Mouse (Mus musculus): ENCODE data around the gene Erc2. TPM values are rescaled to one million over a fixed set of nuclear protein-coding genes. Genes with fewer than 3 reads are reported as not detected.

The Erc2 gene
- polyA plus RNA-seq, 1 experiment from 2014 or later = 4.3 TPM

GRCm38 (mm10) chr14:28126842-28127241 is 504.6 kb downstream of the Erc2 start:
- Histone ChIP-seq H3K36me3 (ENCODE audit: control insufficient read depth, insufficient read depth, low read length) (no peaks in the 10 kb centered on the region), H3K27ac (replicated peaks; ENCODE audit: low read depth, low read length) (no peak overlapping the region), H3K9ac (ENCODE audit: low read depth, low read length) (no peak overlapping the region), H3K27me3 (replicated peaks; ENCODE audit: control insufficient read depth, insufficient read depth, low read length) (no peaks in the 10 kb centered on the region), H3K4me2 (ENCODE audit: low read depth, low read length) (no peak overlapping the region), H3K4me3 (ENCODE audit: low read depth, low read length) (no peak overlapping the region), H3K4me1 (ENCODE audit: control insufficient read depth, insufficient read depth, low read length) (no peaks in the 10 kb centered on the region), H3K9me3 (ENCODE audit: control insufficient read depth, low read length) (no peaks in the 10 kb centered on the region)
- DNase-seq (ENCODE audit: low spot score) = no peak
- WGBS = 84% methylated on average over 8 of the region's 8 CpGs
- ATAC-seq (ENCODE audit: low read depth) = no peak

DNA sequence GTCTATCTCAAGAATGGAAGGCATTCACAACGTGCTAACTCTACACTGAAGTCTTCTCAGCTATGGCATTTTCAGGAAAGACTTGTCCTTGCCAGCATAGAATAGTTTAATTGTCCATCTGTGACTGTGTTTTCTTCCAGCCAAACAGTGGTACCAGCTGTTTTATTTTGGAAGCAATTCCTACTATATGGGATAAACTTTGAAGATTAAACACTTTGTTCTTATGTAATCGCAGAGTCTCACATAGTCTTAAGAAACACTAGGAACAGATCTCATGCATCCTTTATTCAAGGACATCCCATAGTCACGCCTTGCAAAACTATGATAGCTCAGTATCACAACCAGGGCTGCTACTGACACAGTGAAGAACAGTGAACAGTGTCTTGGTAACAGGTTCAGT is 506.8 kb downstream of the Erc2 start:
- H3K4me2 ChIP-seq (ENCODE audit: low read depth, low read length) = no peak overlapping the region
- DNase-seq (ENCODE audit: low spot score) = no peak
- ATAC-seq (ENCODE audit: low read depth) = no peak

GRCm38 (mm10) chr14:28143998-28144397 is 521.8 kb downstream of the Erc2 start:
- H3K9me3 ChIP-seq (ENCODE audit: control insufficient read depth, low read length) = no peaks in the 10 kb centered on the region
- 94% methylated on average over 2 of the region's 2 CpGs for WGBS
- H3K27ac ChIP-seq (replicated peaks; ENCODE audit: low read depth, low read length) = no peak overlapping the region
- no peaks in the 10 kb centered on the region for H3K27me3 ChIP-seq (replicated peaks; ENCODE audit: control insufficient read depth, insufficient read depth, low read length)
- H3K4me3 ChIP-seq (ENCODE audit: low read depth, low read length) = no peak overlapping the region
- ATAC-seq (ENCODE audit: low read depth) (no peak), DNase-seq (ENCODE audit: low spot score) (no peak)
- no peak overlapping the region for H3K9ac ChIP-seq (ENCODE audit: low read depth, low read length)
- no peaks in the 10 kb centered on the region for H3K36me3 ChIP-seq (ENCODE audit: control insufficient read depth, insufficient read depth, low read length)
- no peaks in the 10 kb centered on the region for H3K4me1 ChIP-seq (ENCODE audit: control insufficient read depth, insufficient read depth, low read length)
- H3K4me2 ChIP-seq (ENCODE audit: low read depth, low read length) = no peak overlapping the region

More for the DNA sequence above, 506.8 kb downstream of the Erc2 start:
- Histone ChIP-seq H3K36me3 (ENCODE audit: control insufficient read depth, insufficient read depth, low read length) (no peaks in the 10 kb centered on the region), H3K27ac (replicated peaks; ENCODE audit: low read depth, low read length) (no peak overlapping the region), H3K9me3 (ENCODE audit: control insufficient read depth, low read length) (no peaks in the 10 kb centered on the region), H3K4me3 (ENCODE audit: low read depth, low read length) (no peak overlapping the region), H3K9ac (ENCODE audit: low read depth, low read length) (no peak overlapping the region), H3K27me3 (replicated peaks; ENCODE audit: control insufficient read depth, insufficient read depth, low read length) (no peaks in the 10 kb centered on the region), H3K4me1 (ENCODE audit: control insufficient read depth, insufficient read depth, low read length) (no peaks in the 10 kb centered on the region)
- WGBS = 80% methylated on average over 3 of the region's 3 CpGs

DNA sequence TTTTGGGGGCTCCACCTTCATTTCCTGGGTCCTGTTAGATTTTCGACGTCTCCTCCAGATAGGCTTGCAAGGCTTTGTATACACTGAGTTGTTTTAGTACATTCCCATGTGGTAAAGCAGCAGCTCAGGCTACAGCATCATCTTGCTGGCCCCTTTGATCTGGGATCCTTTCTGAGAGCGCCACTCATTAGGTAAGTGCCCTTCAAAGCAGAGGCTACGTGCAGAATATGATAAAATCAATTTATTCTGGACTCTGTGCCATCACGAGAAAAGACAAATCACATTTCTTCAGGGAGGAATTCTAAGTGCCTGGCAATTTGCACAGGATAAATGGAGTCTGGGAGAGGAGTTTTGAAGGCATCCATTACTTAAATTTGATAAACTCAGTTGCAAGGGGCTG is 525.0 kb downstream of the Erc2 start:
- no peaks in the 10 kb centered on the region for H3K9me3 ChIP-seq (ENCODE audit: control insufficient read depth, low read length)
- WGBS = 40% methylated on average over 5 of the region's 5 CpGs
- no peak overlapping the region for H3K4me2 ChIP-seq (ENCODE audit: low read depth, low read length)
- ATAC-seq (ENCODE audit: low read depth) (no peak), DNase-seq (ENCODE audit: low spot score) (no peak)
- no peaks in the 10 kb centered on the region for H3K4me1 ChIP-seq (ENCODE audit: control insufficient read depth, insufficient read depth, low read length)
- no peak overlapping the region for H3K27ac ChIP-seq (replicated peaks; ENCODE audit: low read depth, low read length)
- H3K36me3 ChIP-seq (ENCODE audit: control insufficient read depth, insufficient read depth, low read length) = no peaks in the 10 kb centered on the region
- no peak overlapping the region for H3K9ac ChIP-seq (ENCODE audit: low read depth, low read length)
- H3K4me3 ChIP-seq (ENCODE audit: low read depth, low read length) = no peak overlapping the region
- H3K27me3 ChIP-seq (replicated peaks; ENCODE audit: control insufficient read depth, insufficient read depth, low read length) = no peaks in the 10 kb centered on the region

GRCm38 (mm10) chr14:28150942-28151341 is 528.7 kb downstream of the Erc2 start:
- no peak for DNase-seq (ENCODE audit: low spot score)
- Histone ChIP-seq H3K9me3 (ENCODE audit: control insufficient read depth, low read length) (no peaks in the 10 kb centered on the region), H3K4me3 (ENCODE audit: low read depth, low read length) (no peak overlapping the region), H3K36me3 (ENCODE audit: control insufficient read depth, insufficient read depth, low read length) (no peaks in the 10 kb centered on the region), H3K27me3 (replicated peaks; ENCODE audit: control insufficient read depth, insufficient read depth, low read length) (no peaks in the 10 kb centered on the region), H3K9ac (ENCODE audit: low read depth, low read length) (no peak overlapping the region), H3K4me1 (ENCODE audit: control insufficient read depth, insufficient read depth, low read length) (no peaks in the 10 kb centered on the region), H3K27ac (replicated peaks; ENCODE audit: low read depth, low read length) (no peak overlapping the region), H3K4me2 (ENCODE audit: low read depth, low read length) (no peak overlapping the region)
- 78% methylated on average over 3 of the region's 3 CpGs for WGBS
- no peak for ATAC-seq (ENCODE audit: low read depth)

GRCm38 (mm10) chr14:28155706-28156105 is 533.5 kb downstream of the Erc2 start:
- H3K4me1 ChIP-seq (ENCODE audit: control insufficient read depth, insufficient read depth, low read length) = no peaks in the 10 kb centered on the region
- H3K4me2 ChIP-seq (ENCODE audit: low read depth, low read length) = no peak overlapping the region
- no peak overlapping the region for H3K27ac ChIP-seq (replicated peaks; ENCODE audit: low read depth, low read length)
- H3K9me3 ChIP-seq (ENCODE audit: control insufficient read depth, low read length) = no peaks in the 10 kb centered on the region
- H3K27me3 ChIP-seq (replicated peaks; ENCODE audit: control insufficient read depth, insufficient read depth, low read length) = no peaks in the 10 kb centered on the region
- no peak overlapping the region for H3K9ac ChIP-seq (ENCODE audit: low read depth, low read length)
- peak; percentile 40 for DNase-seq (ENCODE audit: low spot score)
- 73% methylated on average over 4 of the region's 4 CpGs for WGBS
- H3K36me3 ChIP-seq (ENCODE audit: control insufficient read depth, insufficient read depth, low read length) = no peaks in the 10 kb centered on the region
- no peak overlapping the region for H3K4me3 ChIP-seq (ENCODE audit: low read depth, low read length)
- ATAC-seq (ENCODE audit: low read depth) = no peak

DNA sequence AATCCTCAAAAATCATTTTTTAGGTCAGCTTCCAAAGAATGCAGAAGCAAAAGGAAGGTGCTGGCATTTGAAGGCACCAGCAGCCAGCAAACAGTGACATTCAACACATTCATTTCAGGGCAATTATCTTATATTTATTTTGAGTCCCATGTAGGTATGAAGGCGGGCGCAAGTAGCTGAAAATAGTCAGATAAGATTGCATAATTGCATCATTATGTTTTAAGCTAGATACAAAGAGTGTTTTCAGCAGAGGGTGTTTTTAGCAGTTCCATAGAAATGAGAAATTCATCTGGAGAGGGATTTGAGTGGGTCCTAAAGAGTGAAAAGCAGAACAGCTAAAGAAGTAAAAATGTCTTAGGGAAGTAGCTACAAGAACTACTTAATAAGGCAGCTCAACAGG is 538.6 kb downstream of the Erc2 start:
- Histone ChIP-seq H3K27ac (replicated peaks; ENCODE audit: low read depth, low read length) (no peak overlapping the region), H3K9ac (ENCODE audit: low read depth, low read length) (no peak overlapping the region), H3K4me2 (ENCODE audit: low read depth, low read length) (no peak overlapping the region), H3K4me1 (ENCODE audit: control insufficient read depth, insufficient read depth, low read length) (peaks cover 15% of the 10 kb centered on the region), H3K27me3 (replicated peaks; ENCODE audit: control insufficient read depth, insufficient read depth, low read length) (no peaks in the 10 kb centered on the region), H3K4me3 (ENCODE audit: low read depth, low read length) (no peak overlapping the region), H3K36me3 (ENCODE audit: control insufficient read depth, insufficient read depth, low read length) (no peaks in the 10 kb centered on the region), H3K9me3 (ENCODE audit: control insufficient read depth, low read length) (no peaks in the 10 kb centered on the region)
- DNase-seq (ENCODE audit: low spot score) (no peak), ATAC-seq (ENCODE audit: low read depth) (no peak)
- WGBS = 72% methylated on average over 2 of the region's 2 CpGs

DNA sequence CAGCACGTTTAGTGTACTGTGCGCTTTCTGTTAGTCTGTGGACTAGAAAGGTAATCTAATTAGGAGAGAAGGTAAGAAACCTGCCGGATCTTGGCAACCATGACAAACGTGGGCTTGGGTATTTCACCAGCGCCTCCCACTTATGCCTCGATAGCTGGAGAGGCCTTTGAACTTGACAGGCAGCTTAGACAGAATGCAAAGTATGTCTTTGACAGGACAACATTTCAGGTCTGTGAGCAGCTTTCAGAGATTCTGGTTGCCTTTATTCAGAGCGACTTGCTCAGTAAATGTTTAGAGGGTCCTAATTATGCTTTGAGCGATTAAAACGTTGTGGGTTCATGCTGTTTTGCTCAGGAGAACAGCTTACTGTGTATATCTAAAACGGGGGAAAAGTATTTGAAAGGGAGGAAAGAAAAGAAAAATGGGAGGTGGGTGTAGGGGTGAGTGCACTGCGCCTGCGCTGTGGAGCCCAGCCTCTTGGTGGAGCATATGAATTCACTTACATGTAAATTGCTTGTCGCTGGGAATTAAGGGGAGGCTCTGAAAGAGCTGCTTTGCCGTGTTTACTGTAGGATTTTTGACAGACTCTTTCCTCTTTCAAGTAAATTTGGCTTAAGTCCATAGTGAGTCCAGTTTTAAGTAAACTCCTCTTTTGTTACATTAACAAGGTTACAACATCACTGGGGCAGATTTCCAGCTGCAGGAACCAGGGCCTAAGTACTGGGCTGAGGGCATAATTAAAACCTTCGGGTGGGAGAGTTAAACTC is 542.6 kb downstream of the Erc2 start:
- Histone ChIP-seq H3K9ac (ENCODE audit: low read depth, low read length) (no peak overlapping the region), H3K4me3 (ENCODE audit: low read depth, low read length) (no peak overlapping the region), H3K4me2 (ENCODE audit: low read depth, low read length) (peak overlapping the region; percentile 46), H3K27ac (replicated peaks; ENCODE audit: low read depth, low read length) (peak overlapping the region; percentile 81), H3K27me3 (replicated peaks; ENCODE audit: control insufficient read depth, insufficient read depth, low read length) (no peaks in the 10 kb centered on the region), H3K4me1 (ENCODE audit: control insufficient read depth, insufficient read depth, low read length) (peaks cover 25% of the 10 kb centered on the region), H3K36me3 (ENCODE audit: control insufficient read depth, insufficient read depth, low read length) (no peaks in the 10 kb centered on the region), H3K9me3 (ENCODE audit: control insufficient read depth, low read length) (no peaks in the 10 kb centered on the region)
- peak; percentile 92 for DNase-seq (ENCODE audit: low spot score)
- WGBS = 21% methylated on average over 15 of the region's 15 CpGs
- ATAC-seq (ENCODE audit: low read depth) = peak; percentile 84

DNA sequence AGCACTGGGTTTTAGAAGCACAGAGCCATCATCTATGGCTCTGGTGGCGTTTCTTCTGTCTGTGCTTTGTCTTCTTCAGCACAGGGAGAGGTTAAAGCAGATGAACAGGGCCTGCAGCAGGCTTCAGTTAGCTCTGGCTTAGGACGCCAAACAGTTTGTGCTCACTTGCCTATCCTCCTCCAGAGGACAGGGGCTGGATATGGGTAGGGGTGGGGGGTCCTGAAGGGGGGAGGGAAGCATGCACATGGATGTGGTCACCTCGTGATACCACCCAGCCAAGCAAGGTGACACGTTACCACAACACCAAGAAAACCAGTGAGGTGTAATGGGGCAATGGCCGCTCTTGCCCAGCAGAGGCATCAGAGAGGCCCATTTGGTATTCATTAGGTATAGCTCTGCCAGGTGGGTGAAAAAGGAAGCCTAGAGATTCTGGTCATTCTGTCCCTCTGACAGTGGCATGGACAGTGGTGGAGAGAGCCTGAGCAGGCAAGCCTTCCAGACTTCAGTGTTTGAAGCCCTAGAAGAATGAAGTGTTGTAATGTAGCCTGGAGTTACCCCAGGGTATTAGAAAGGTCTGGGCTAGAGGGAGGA is 543.5 kb downstream of the Erc2 start:
- WGBS = 30% methylated on average over 5 of the region's 5 CpGs
- Histone ChIP-seq H3K36me3 (ENCODE audit: control insufficient read depth, insufficient read depth, low read length) (no peaks in the 10 kb centered on the region), H3K9ac (ENCODE audit: low read depth, low read length) (no peak overlapping the region), H3K9me3 (ENCODE audit: control insufficient read depth, low read length) (no peaks in the 10 kb centered on the region), H3K4me3 (ENCODE audit: low read depth, low read length) (no peak overlapping the region), H3K27ac (replicated peaks; ENCODE audit: low read depth, low read length) (peak overlapping the region; percentile 81), H3K4me1 (ENCODE audit: control insufficient read depth, insufficient read depth, low read length) (peaks cover 25% of the 10 kb centered on the region), H3K4me2 (ENCODE audit: low read depth, low read length) (no peak overlapping the region), H3K27me3 (replicated peaks; ENCODE audit: control insufficient read depth, insufficient read depth, low read length) (no peaks in the 10 kb centered on the region)
- no peak for ATAC-seq (ENCODE audit: low read depth)
- no peak for DNase-seq (ENCODE audit: low spot score)

Measured in embryonic facial prominence, embryonic 14.5 days (tissue).